Mouse (Mus musculus) hindbrain, embryonic 13.5 days (tissue): ENCODE measurements at regions not wholly inside any gene's neighbourhood (a gene's known extent, or its start where the extent isn't known, plus 50 kb on each side); places are given as distances from the start of the nearest gene placed in this dataset.

Source experiments
- ATAC-seq: fragments of 200-750 bp; cut with Nextera tagmentation; 2 replicates; pipeline ENCODE4 v1.8.0; 2017; ENCODE audit warnings: moderate TSS enrichment; ENCODE audit not compliant: low FRiP score
- H3K27ac ChIP-seq: fragments of 300-500 bp; sonication (generic); 2 replicates; pipeline ENCODE4 v1.5.1; 2015; ENCODE audit warnings: inconsistent platforms, mild to moderate bottlenecking, moderate library complexity
- H3K27me3 ChIP-seq: fragments of 300-500 bp; sonication (generic); 2 replicates; pipeline ENCODE4 v1.6.1; 2015; ENCODE audit warnings: mild to moderate bottlenecking, inconsistent platforms
- H3K36me3 ChIP-seq: fragments of 300-500 bp; sonication (generic); 2 replicates; pipeline ENCODE4 v1.6.1; 2015; ENCODE audit warnings: mild to moderate bottlenecking, inconsistent platforms
- H3K4me1 ChIP-seq: fragments of 300-500 bp; sonication (generic); replicated peaks from 2 replicates; pipeline ENCODE4 v1.6.1; 2015; ENCODE audit warnings: inconsistent platforms
- H3K4me2 ChIP-seq: fragments of 300-500 bp; sonication (generic); 2 replicates; pipeline ENCODE4 v1.6.1; 2015; ENCODE audit warnings: inconsistent platforms, mild to moderate bottlenecking, moderate library complexity
- H3K4me3 ChIP-seq: fragments of 300-500 bp; sonication (generic); 2 replicates; pipeline ENCODE4 v1.5.1; 2015; ENCODE audit warnings: mild to moderate bottlenecking, inconsistent platforms
- H3K9ac ChIP-seq: fragments of 300-500 bp; sonication (generic); 2 replicates; pipeline ENCODE4 v1.6.1; 2015; ENCODE audit warnings: mild to moderate bottlenecking, inconsistent platforms
- H3K9me3 ChIP-seq: fragments of 300-500 bp; sonication (generic); 2 replicates; pipeline ENCODE4 v1.6.1; 2016; ENCODE audit warnings: inconsistent platforms
- WGBS: fragments of 180-500 bp; shearing (Covaris S2); methylation state at CpG from one replicate; pipeline ENCODE4 v1.1.7; 2015; 5-methylcytosine and 5-hydroxymethylcytosine counted together

DNA sequence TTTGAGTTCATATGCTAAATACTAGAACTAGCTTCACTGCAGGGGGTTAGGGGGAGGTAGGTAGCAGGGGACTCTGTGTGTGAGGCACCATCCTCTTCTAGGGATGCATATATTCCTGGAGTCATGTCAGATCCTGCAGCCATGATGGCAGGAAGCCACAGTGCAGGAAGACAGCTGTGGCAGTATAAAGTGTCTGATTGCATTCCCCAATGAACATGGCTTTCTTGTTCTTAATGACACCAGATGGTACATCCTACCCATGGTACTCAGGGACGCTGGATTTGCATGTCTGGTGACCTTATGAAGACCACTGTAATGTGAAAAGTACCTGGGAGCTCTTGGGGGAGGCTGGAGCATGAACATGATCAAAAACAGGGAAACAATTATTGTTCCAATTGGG, 1380.5 kb upstream of the Map3k7 start:
- H3K36me3 ChIP-seq = no peaks in the 10 kb centered on the region
- ATAC-seq = peak; percentile 46; the same call in 1 of the 2 replicates
- 58% methylated on average over 1 of the region's 1 CpGs for WGBS

DNA sequence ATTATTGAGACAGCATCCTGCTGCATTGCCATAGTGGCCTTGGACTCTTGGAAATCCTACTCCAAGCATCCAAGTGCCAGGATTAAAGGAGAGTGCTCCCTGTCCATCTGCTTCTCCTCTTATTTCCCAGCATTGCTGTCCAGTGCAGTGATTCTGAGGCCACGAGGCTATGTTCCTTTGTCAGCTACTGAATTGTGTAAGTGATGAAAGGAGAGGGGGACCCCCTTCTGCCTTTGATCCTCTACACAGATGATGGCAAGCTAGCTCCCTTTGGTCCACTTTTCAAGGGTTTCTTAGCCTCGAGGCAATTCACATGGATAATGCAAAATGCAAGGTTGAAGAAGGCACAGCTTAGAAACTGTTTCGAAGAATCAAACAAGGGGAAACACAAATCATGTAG, 1355.0 kb upstream of the Map3k7 start:
- Histone ChIP-seq H3K9me3 (no peaks in the 10 kb centered on the region), H3K27ac (no peak overlapping the region), H3K9ac (no peak overlapping the region), H3K27me3 (no peaks in the 10 kb centered on the region), H3K4me3 (no peak overlapping the region), H3K4me1 (no peaks in the 10 kb centered on the region), H3K4me2 (no peak overlapping the region), H3K36me3 (no peaks in the 10 kb centered on the region)
- ATAC-seq = no peak
- 30% methylated on average over 3 of the region's 3 CpGs for WGBS

More for the DNA sequence above, 1380.5 kb upstream of the Map3k7 start:
- peak overlapping the region; percentile 40; the same call in 1 of the 2 replicates for H3K27ac ChIP-seq
- H3K4me1 ChIP-seq = no peaks in the 10 kb centered on the region
- no peak overlapping the region for H3K4me3 ChIP-seq
- no peaks in the 10 kb centered on the region for H3K9me3 ChIP-seq
- no peaks in the 10 kb centered on the region for H3K27me3 ChIP-seq
- H3K4me2 ChIP-seq = no peak overlapping the region
- no peak overlapping the region for H3K9ac ChIP-seq

DNA sequence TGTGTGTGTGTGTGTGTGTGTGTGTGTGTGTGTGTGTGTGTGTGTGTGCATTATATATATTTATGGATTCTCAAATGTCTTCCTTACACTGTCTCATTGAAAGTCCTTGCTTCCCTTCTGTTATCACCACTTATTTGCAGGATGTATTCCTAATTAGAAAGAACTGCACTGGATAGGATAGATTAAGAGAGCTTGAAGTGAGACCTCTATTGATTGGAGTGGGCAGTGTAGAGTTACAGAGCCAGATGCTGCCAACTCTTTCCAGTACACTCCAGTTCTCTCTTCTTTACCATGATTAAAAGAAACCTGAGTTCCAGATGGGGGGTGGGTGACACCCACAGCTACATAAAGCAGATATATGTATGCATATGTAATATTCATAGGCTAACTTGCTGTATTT, 1354.1 kb upstream of the Map3k7 start:
- H3K9me3 ChIP-seq = no peaks in the 10 kb centered on the region
- no peak overlapping the region for H3K4me2 ChIP-seq
- no peaks in the 10 kb centered on the region for H3K4me1 ChIP-seq
- no peaks in the 10 kb centered on the region for H3K27me3 ChIP-seq
- no peak overlapping the region for H3K9ac ChIP-seq
- no peak overlapping the region for H3K27ac ChIP-seq
- no peaks in the 10 kb centered on the region for H3K36me3 ChIP-seq
- H3K4me3 ChIP-seq = no peak overlapping the region
- no peak for ATAC-seq

GRCm38 (mm10) chr4:30610454-30610853, 1353.4 kb upstream of the Map3k7 start:
- Histone ChIP-seq H3K9me3 (no peaks in the 10 kb centered on the region), H3K4me3 (no peak overlapping the region), H3K27me3 (no peaks in the 10 kb centered on the region), H3K27ac (no peak overlapping the region), H3K36me3 (no peaks in the 10 kb centered on the region), H3K4me2 (no peak overlapping the region), H3K4me1 (no peaks in the 10 kb centered on the region), H3K9ac (no peak overlapping the region)
- WGBS = 80% methylated on average over 3 of the region's 3 CpGs
- no peak for ATAC-seq
